Mouse (Mus musculus) left cerebral cortex, postnatal 25 days (tissue): ENCODE data around the gene Plk2. TPM values are rescaled to one million over a fixed set of nuclear protein-coding genes. Genes with fewer than 3 reads are reported as not detected.
"Not testable (repeated sequence)": the region's sequence is repeated elsewhere in the genome, so short reads cannot be mapped to it uniquely, and the experiment has no call there.

Experiments used
- DNase-seq, 2 experiments: peaks; one replicate each; pipeline ENCODE4 v3.0.0; 2022; ENCODE audit warnings: low spot score in 2 of 2, mixed read lengths in 1 of 2
- intact Hi-C: fragments of 180-260 bp; cut with DNase I; formaldehyde crosslinking; loops from one replicate; pipeline ENCODE4 v1.15.1; 2025
- total RNA-seq, 2 experiments: library from RNA; stranded (reverse); gene quantifications; 2 replicates each; pipeline ENCODE4 v1.2.3; 2021

Plk2 gene
- total RNA-seq, 2 experiments from 2014 or later = 235 to 274 TPM

DNA sequence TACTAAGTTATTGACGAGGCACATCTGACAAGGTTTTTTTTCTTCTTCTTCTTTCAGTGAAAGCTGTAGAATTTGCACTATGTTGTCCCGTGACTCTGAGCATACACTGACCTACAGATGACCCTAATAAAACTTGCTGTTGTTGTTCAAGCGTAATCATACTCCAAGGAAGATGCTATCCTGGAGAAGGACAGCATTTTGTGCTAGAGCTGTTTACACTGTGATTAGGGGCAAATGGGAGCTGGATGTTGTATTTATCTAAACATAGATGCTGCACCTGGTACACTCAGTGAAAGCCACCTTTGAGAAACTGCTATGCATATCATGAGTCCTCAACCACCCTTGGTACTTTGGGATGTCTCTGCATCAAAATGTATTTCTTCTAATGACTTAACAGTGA, 6.6 kb downstream of the Plk2 start:
- intact Hi-C loops = no loop called here
- DNase-seq = no peak

DNA sequence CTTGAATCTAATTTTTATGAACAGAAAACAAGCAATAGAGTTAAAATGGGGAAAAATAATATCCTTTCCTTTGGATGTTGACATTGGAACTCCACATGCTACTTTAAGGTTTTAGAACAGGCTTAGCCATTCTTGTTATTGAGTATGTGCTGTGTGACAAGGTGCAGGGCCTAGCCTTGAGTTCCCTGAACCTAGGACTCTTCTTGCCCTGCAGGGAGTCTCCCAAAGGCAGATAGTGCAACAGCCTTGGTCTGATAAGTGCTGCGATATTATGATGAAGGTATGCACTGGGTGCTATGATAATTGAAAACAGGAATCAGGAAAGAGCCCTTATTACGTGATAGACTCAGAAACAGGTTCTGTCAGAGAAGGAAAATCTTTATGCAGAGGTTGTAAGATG, 7.0 kb downstream of the Plk2 start:
- DNase-seq = no peak
- intact Hi-C loops = no loop called here

DNA sequence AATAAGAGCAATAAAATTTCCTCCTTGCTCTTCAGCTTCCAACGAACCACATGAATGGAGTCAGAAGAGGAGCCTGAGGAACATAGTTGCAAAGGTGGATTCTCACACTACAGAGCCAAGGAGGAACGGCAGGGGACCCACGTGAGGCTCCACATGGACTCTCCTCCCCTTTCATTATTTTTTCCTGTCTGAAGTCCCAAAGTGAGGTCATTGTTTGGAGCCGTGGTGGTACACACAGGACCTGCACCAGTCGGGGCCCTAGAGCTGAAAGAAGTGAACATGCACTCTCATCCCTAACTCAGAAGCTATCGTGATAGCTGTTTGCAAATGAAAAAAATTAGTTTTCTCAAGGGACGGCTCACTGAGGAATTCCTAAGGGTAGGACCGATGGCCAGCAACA, 9.2 kb downstream of the Plk2 start:
- intact Hi-C loops = no loop called here

DNA sequence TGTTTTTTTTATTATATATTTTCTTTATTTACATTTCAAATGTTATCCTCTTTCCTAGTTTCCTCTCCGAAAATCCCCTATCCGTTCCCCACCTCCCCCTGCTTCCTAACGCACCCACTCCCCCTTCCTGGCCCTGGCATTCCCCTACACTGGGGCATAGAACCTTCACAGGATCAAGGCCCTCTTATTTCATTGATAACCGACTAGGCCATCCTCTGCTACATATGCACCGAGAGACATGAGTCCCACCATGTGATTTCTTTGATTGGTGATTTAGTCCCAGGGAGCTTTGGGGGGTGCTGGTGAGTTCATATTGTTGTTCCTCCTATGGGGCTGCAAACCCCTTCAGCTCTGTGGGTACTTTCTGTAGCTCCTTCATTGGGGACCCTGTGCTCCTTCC, 9.8 kb downstream of the Plk2 start:
- intact Hi-C loops = not testable (repeated sequence)

More for the DNA sequence above, 9.2 kb downstream of the Plk2 start:
- no peak for DNase-seq

DNA sequence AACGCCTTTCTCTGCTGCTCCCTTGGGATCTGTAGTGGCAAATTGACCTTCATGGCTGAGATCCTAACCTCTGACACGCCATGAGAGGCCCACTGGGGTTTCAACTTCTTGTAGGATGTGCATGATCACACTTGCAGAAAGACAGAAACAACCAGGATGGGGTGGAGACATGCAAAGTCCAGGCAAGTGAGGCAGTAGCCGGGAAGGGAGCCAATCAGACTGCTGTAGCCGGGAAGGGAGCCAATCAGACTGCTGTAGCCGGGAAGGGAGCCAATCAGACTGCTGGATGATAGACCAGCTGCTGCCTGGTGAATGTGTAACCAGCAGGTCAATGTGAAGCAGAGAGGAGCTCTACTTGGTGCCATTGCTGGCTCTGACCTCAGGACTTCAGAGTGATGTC, 11.3 kb downstream of the Plk2 start:
- no peak for DNase-seq
- intact Hi-C loops = no loop called here

More for the DNA sequence above, 9.8 kb downstream of the Plk2 start:
- not testable (repeated sequence) for DNase-seq

DNA sequence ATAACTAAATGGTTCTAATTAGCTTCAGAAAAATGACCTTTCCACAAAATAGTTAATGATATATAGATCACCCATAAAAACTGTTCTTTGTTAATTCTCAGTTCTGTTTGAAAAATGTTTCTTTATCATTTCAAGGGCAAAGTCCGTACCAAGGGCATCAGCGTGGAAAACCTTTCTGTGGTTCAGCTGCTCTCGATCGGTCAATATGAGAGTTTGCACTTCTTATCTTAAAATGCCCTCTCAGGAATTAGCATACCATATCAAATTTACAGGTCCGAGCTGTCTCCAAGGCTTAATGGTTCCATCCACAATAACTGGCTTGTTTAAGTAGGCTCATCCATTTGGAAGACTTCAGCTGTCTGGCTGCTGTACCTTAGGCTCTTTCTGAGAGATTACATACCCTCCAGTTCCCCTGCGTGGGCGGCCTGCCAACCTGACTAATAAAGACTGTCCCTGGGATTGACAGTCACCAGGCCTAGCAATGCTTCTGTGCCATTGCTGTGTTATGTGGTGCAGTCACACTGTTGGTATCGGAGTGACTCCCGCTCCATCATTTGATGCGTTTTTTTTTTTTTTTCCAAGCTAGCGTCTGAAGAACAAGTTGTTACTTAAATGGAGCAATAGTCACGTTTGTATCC, 17.8 kb downstream of the Plk2 start:
- DNase-seq = no peak
- intact Hi-C loops = no loop called here

DNA sequence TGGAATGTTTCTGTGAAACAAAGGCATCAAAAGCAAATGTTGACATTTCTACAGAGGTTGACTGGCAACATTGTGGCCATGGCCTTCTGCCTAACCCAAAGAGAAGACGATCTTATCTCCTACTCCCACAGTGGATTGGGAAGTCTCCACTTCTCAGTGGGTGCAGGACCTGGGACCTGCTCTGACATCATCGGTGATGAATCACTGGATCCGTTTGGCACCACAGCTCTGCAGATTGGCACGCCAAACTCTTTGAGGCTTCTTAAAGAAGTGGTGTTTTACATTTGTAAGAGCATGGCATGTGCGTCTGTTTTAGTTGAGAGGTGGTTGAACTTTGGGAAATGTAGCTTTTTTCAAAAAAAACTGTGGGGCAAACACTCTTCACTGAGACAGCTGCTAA, 23.8 kb downstream of the Plk2 start:
- intact Hi-C loops = no loop called here
- DNase-seq = no peak

DNA sequence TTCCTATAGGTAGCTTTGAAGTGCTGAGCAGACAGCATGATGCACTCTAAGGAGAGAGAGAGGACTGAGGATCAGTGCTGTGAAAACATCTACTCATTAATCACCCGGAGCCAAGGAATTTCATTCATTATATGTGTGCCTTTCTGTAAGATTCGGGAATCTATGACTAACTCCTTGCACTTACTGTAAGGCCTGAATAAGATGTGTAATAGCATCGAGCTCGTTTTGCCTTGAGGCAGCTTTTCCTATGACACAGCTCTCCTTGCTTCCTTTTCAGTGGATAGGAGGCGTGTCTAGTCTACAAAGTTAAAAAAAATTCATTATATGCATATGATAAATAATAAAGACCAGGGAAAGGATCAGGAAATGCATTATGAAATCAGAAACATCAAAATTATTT, 24.8 kb downstream of the Plk2 start:
- intact Hi-C loops = no loop called here
- no peak for DNase-seq

DNA sequence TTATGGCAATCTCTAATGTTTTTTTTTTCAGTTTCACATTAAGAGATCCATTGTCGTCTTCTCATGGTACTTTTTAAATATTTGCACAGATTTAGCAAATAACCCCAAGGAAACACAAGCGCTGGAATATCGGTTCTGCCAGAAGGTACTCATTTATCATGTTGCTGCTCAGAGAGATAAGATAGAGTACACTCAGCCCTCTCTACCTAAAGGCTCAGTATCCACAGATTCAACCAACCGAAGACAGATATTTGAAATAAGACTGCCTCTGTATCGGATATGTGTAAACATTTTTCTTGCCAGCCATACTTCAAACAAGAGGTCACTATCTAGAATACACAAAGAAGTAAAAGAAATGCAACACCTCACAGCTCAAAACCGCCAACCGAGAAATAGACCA, 27.6 kb downstream of the Plk2 start:
- intact Hi-C loops = no loop called here
- no peak for DNase-seq

DNA sequence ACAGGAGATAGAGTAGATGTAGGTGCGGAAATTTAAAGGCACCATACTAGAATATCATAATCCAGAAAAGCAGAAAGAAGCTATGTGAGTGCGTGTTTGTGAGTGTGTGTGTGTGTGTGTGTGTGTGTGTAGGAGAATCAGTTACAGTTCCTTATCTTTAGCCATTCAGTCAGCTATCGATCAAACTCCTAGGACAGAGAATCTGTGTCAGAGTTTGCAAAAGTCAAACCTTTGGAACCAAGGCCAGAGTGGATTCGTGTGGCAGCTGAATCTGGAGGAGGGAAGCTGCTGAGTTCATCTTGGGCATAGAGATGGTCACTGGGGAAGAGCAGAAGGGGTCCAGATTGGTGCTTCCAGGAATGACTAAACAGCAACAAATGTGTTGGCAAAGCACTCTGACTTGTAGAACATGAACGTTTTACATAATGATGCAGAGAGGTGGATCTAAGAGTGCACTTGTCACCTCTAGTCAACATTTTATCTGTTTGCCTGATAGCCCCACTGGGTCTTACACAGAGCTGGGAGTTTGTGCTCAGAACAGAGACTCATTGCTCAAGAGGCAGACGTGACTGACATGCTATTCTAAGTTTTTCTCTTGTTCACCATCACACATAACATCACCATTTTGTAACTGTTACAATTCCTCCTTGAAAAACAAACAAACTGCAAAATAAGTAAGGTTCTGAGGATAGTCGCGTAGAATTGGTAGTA, 30.8 kb downstream of the Plk2 start:
- DNase-seq = no peak
- intact Hi-C loops = no loop called here

DNA sequence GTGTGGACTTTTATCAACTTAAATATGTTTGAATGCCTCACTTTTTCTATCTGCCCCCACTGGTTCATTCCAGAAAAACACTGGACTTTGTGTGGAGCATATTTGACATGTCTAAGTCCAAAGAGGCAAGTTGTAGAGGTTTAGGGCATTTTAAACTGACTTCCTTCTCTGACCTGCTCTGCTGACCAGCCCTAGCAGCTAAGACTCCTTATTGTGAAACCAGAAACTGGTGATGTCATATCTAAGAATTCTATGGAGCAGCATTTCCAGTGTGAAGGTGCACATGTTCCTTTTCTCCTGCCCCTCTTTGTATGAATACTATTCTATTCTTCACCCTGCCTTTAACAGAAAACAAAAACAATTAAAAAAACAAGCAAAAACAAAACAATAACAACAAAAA, 36.5 kb downstream of the Plk2 start:
- intact Hi-C loops = no loop called here
- no peak for DNase-seq

DNA sequence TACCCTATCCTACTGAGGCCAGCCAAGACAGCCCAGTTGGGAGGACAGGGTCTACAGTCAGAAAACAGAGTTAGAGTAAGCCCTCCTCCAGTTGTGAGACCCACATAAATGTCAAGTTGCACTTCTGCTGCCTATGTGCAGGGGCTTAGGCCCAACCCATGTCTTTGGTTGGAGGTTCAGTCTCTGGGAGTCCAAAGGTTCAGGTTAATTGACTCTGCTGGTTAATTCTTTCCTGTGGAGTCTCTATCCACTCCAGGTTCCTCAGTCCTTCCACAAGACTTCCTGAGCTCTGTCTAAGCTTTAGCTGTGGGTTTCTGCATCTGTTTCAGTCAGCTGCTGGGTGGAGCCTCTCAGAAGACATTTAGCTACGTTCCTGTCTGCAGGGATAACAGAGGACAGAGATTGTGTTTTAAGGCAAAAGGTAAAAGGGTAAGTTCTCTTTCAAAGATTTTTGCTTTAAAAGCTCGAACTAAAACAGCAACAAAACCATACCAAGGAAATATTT, 37.3 kb downstream of the Plk2 start:
- intact Hi-C loops = no loop called here
- DNase-seq = no peak

DNA sequence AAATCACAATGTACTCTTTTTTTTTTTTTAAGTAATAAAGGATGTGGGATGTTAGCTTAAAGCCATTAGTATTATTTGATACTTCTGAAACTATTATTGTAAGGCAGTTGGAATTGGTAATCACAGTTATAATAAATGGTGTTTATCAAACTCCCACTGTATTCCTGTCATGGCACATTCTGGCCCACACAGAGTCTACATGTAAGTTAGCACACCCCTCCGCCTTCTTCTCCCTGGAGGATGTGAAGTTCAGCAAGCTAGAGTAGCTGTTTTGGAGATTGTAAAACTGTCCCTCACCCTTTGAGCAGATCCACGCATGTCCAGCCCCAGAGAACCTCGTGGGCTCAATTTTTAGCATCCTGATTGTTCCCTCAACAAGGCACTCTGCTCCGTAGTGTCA, 37.8 kb downstream of the Plk2 start:
- intact Hi-C loops = no loop called here

DNA sequence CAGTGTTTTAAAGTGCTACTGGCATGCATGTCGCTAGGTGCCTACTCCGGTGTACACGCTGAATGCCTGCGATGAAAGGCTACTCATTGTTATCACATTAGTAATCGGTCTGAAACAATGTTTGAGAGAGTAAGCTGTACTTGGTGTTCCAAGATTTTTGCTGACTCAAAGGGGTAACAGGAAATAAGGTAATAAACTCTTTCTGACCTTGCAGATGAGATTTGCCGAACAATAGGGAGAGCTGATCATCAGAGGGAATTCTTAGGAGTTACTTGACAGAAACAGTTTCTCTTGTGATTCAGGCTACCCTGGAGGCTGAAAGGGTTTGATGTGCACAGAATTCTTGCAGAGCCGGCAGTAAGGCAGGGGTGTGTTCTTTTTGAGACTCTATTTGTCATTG, 41.8 kb downstream of the Plk2 start:
- intact Hi-C loops = no loop called here

More for the DNA sequence above, 37.8 kb downstream of the Plk2 start:
- no peak for DNase-seq

DNA sequence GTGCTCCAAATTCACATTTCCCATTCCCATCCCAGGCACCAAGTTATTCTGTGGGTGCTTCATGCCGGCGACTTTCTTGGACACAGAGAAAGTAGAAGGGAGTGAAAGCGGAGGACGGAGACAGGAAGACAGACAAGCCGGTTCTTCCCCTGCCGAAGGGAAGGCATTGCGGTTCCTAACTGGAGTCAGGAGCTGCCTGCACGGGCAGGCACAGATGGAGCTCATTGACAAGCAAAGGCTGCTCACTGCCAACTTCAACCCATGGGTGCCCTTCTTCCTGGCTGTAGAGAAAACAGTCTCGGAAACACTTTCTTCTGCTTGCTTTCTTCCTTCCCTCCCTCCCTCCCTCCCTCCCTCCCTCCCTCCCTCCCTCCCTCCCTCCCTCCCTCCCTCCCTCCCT, 43.8 kb downstream of the Plk2 start:
- intact Hi-C loops = no loop called here
- peak in 1 of 2 experiments; percentile 55 for DNase-seq

More for the DNA sequence above, 41.8 kb downstream of the Plk2 start:
- DNase-seq = no peak

DNA sequence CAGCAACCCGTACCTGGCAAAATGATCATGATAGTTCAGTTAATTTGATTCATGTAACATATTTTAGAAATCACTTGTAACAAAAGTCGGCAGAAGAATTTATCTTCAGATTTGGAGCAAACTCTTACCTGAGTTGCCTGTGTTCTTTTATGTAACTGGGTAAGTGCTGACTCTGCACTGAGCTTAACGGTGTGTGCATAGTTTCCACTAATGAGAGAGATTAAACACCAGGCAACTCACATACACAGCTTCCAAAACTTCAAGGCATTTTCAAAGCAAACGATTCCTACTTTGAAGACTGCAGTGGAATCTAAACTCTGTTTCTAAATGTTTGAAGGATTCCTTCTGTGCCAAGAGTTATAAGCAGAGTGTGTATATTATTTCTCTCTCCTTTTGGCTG, 49.5 kb downstream of the Plk2 start:
- intact Hi-C loops = no loop called here
- peak in 1 of 2 experiments; percentile 23 for DNase-seq

DNA sequence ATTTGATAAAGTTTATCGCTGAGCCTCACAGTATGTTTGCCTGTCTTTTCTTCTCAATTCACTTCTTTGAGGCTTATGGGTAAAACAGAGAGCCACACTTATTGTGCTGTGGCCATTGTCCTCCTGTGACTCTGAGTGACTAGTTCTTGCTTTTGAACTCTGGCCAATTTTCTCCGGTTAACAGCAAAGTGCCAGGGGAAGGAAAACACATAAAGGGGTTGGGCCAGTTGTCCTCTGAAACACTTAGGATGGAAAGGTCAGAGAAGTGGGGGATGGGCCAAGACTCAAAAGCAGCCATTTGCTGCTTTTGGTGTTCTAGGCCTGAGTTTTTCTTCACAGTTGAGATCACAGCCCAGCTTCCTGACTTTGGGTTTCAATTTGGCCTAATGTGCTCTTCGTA, 50.0 kb downstream of the Plk2 start:
- DNase-seq = no peak
- intact Hi-C loops = loop anchor here (5.0 kb wide), 3 partner anchors 97 to 172 kb away; no protein-coding TSS in a partner anchor

DNA sequence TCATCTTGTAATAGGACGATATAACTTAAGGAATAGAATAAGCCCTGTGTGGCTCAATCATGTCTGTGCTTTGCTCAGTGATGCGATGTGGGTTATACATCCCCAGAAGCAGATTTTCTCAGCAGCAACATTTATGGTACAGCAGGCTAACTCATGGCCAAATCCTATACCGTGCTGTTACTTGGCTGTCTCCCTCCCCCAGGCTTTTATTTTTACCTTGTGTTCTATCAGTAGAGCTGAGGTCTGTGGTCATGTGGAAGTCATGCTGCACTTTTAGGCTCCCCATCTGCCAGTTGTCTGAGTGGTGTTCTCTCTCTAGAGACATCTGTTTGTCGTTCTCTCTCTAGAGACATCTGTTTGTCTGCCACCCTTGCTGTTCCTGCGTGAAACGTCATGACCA, 51.6 kb downstream of the Plk2 start:
- DNase-seq = peak; percentile 10 to 83
- intact Hi-C loops = loop anchor here (5.0 kb wide), 3 partner anchors 96 to 171 kb away; no protein-coding TSS in a partner anchor

DNA sequence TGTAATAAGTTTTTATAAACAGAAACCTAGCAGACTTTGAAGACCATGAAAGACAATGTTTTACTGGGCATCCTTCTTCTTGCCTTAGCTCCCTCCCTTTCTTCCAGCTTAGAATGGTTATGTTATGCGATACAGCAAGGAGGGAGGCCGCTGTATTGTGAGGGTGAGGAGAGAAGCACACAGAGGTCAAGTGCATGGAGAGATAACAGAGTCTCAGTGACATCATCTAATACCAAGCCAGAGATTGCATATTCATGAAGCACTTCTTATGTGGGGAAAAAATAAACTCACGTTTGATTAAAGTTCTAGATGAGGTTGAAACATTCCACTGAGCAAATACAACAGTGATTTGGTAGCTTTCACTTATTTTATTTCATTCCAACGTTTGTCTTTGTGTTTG, 55.2 kb downstream of the Plk2 start:
- DNase-seq = no peak
- intact Hi-C loops = no loop called here
